Mouse (Mus musculus) stomach, postnatal 0 days (tissue): Measurements from ENCODE around the gene Gm3285. TPM values are rescaled to one million over a fixed set of nuclear protein-coding genes. Genes with fewer than 3 reads are reported as not detected.
A peak's percentile ranks its signal among the peaks of the same experiment; 100 is the strongest.

Experiments
- ATAC-seq: fragments of 200-750 bp; cut with Nextera tagmentation; 2 replicates; pipeline ENCODE4 v1.8.0; 2017; ENCODE audit not compliant: low FRiP score, low TSS enrichment
- DNase-seq: peaks from one replicate; pipeline ENCODE4 v3.0.0-alpha.2; 2016; ENCODE audit warnings: low spot score
- H3K27ac ChIP-seq: fragments of 300-500 bp; sonication (generic); replicated peaks from 2 replicates; pipeline ENCODE4 v1.5.1; 2014; ENCODE audit warnings: mild to moderate bottlenecking, control low read depth
- H3K27me3 ChIP-seq: fragments of 300-500 bp; sonication (generic); 2 replicates; pipeline ENCODE4 v1.6.1; 2014; ENCODE audit warnings: low read length; ENCODE audit not compliant: control insufficient read depth, insufficient read depth
- H3K36me3 ChIP-seq: fragments of 300-500 bp; sonication (generic); 2 replicates; pipeline ENCODE4 v1.6.1; 2014; ENCODE audit warnings: low read length, mixed read lengths; ENCODE audit not compliant: control insufficient read depth, insufficient read depth
- H3K4me1 ChIP-seq: fragments of 300-500 bp; sonication (generic); replicated peaks from 2 replicates; pipeline ENCODE4 v1.6.1; 2014; ENCODE audit warnings: antibody characterized with exemption; ENCODE audit not compliant: control insufficient read depth, insufficient read depth
- H3K4me2 ChIP-seq: fragments of 300-500 bp; sonication (generic); replicated peaks from 2 replicates; pipeline ENCODE4 v1.6.1; 2014; ENCODE audit warnings: low read depth, mild to moderate bottlenecking, control low read depth, moderate library complexity
- H3K4me3 ChIP-seq: fragments of 300-500 bp; sonication (generic); 2 replicates; pipeline ENCODE4 v1.5.1; 2014; ENCODE audit warnings: low read depth, low read length, control low read depth
- H3K9ac ChIP-seq: fragments of 300-500 bp; sonication (generic); 2 replicates; pipeline ENCODE4 v1.6.1; 2014; ENCODE audit warnings: mild to moderate bottlenecking, low read length, control low read depth, mixed read lengths
- H3K9me3 ChIP-seq: fragments of 300-500 bp; sonication (generic); 2 replicates; pipeline ENCODE4 v1.6.1; 2016; ENCODE audit warnings: low read length; ENCODE audit not compliant: control insufficient read depth
- CTCF ChIP-seq: IDR thresholded peaks from 2 replicates; pipeline ENCODE4 v1.5.1; 2016; ENCODE audit warnings: antibody characterized with exemption, low read depth, mild to moderate bottlenecking, moderate library complexity
- EP300 ChIP-seq: optimal IDR thresholded peaks from 2 replicates; pipeline ENCODE3; 2016; ENCODE audit warnings: antibody characterized with exemption
- WGBS: fragments of 180-500 bp; shearing (Covaris S2); extraction: QIAGEN DNeasy Blood & Tissue Kit; methylation state at CpG from one replicate; pipeline ENCODE4 v1.1.7; 2014; 5-methylcytosine and 5-hydroxymethylcytosine counted together
- polyA plus RNA-seq: library from polyadenylated mRNA; unstranded; fragments of >200 nt; fragmentation: Nextera tagmentation; extraction: Ambion mirVana; gene quantifications from 2 replicates; pipeline ENCODE4 v1.2.1, GENCODE M21; 2015

Gm3285 gene
- polyA plus RNA-seq, 1 experiment from 2014 or later = not detected

GRCm38 (mm10) chr10:77864067-77864761 is 2.4 kb downstream of the Gm3285 start:
- TF ChIP-seq CTCF (peak; percentile 52), EP300 (no peak)
- no peaks in the 10 kb centered on the region for H3K4me1 ChIP-seq
- no peak overlapping the region for H3K9ac ChIP-seq
- H3K4me3 ChIP-seq = peak overlapping the region; percentile 27
- 34% methylated on average over 14 of the region's 14 CpGs for WGBS
- no peaks in the 10 kb centered on the region for H3K36me3 ChIP-seq
- peak overlapping the region; percentile 49 for H3K4me2 ChIP-seq
- H3K9me3 ChIP-seq = no peaks in the 10 kb centered on the region
- peak overlapping the region; percentile 40; the same call in 1 of the 2 replicates for H3K27ac ChIP-seq
- H3K27me3 ChIP-seq = no peaks in the 10 kb centered on the region
- DNase-seq (peak; percentile 83), ATAC-seq (peak; percentile 95)

- Histone ChIP-seq H3K4me2 (peak overlapping the region; percentile 49), H3K4me1 (no peaks in the 10 kb centered on the region), H3K27me3 (no peaks in the 10 kb centered on the region), H3K4me3 (peak overlapping the region; percentile 27), H3K9ac (no peak overlapping the region), H3K9me3 (no peaks in the 10 kb centered on the region), H3K36me3 (no peaks in the 10 kb centered on the region), H3K27ac (0 out of 2 replicates have a peak overlapping the region, but pooled peaks have one; percentile 40)
- WGBS = 29% methylated on average over 11 of the region's 11 CpGs
- TF ChIP-seq CTCF (no peak), EP300 (no peak)
- DNase-seq = no peak
- no peak for ATAC-seq
Measured at GRCm38 (mm10) chr10:77864762-77865143, 3.0 kb downstream of the Gm3285 start.

GRCm38 (mm10) chr10:77867546-77867945 is 5.8 kb downstream of the Gm3285 start:
- H3K9ac ChIP-seq = no peak overlapping the region
- no peaks in the 10 kb centered on the region for H3K27me3 ChIP-seq
- no peak overlapping the region for H3K27ac ChIP-seq
- DNase-seq (no peak), ATAC-seq (no peak)
- H3K4me3 ChIP-seq = no peak overlapping the region
- TF ChIP-seq CTCF = no peak
- TF ChIP-seq EP300 = no peak
- 5% methylated on average over 1 of the region's 1 CpGs for WGBS
- no peaks in the 10 kb centered on the region for H3K9me3 ChIP-seq
- no peaks in the 10 kb centered on the region for H3K4me1 ChIP-seq
- no peak overlapping the region for H3K4me2 ChIP-seq
- no peaks in the 10 kb centered on the region for H3K36me3 ChIP-seq

DNA sequence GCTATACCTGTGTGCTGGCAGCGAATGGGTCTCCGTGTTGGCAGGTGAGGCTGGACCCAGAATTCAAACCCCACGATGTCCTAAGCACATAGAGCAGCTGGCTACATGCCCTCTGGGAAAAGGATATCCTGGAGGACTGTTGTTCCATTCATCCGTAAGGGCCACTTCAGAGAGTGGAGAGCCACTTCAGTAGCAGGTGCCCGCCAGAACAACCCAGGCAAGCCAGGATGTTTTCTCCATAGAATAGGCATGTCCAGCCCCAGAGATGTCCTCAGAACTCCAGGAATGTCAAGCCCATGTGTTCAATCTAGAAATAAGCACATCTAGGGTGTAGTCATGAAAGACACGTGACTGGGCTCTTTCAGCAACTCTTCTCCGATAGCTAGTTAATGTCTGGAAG is 7.9 kb downstream of the Gm3285 start:
- Histone ChIP-seq H3K27ac (no peak overlapping the region), H3K9ac (no peak overlapping the region), H3K4me3 (no peak overlapping the region), H3K27me3 (no peaks in the 10 kb centered on the region), H3K4me2 (no peak overlapping the region), H3K9me3 (no peaks in the 10 kb centered on the region), H3K36me3 (no peaks in the 10 kb centered on the region), H3K4me1 (no peaks in the 10 kb centered on the region)
- TF ChIP-seq EP300 = no peak
- no peak for TF ChIP-seq CTCF
- WGBS = 89% methylated on average over 7 of the region's 7 CpGs
- DNase-seq (no peak), ATAC-seq (no peak)

GRCm38 (mm10) chr10:77878985-77879384 is 17.2 kb downstream of the Gm3285 start:
- no peaks in the 10 kb centered on the region for H3K4me1 ChIP-seq
- no peak overlapping the region for H3K9ac ChIP-seq
- WGBS = 62% methylated on average over 6 of the region's 6 CpGs
- H3K9me3 ChIP-seq = no peaks in the 10 kb centered on the region
- H3K27me3 ChIP-seq = no peaks in the 10 kb centered on the region
- TF ChIP-seq EP300 (no peak), CTCF (peak; percentile 68)
- DNase-seq (peak; percentile 33), ATAC-seq (no peak)
- no peak overlapping the region for H3K4me2 ChIP-seq
- no peak overlapping the region for H3K4me3 ChIP-seq
- no peak overlapping the region for H3K27ac ChIP-seq
- no peaks in the 10 kb centered on the region for H3K36me3 ChIP-seq

DNA sequence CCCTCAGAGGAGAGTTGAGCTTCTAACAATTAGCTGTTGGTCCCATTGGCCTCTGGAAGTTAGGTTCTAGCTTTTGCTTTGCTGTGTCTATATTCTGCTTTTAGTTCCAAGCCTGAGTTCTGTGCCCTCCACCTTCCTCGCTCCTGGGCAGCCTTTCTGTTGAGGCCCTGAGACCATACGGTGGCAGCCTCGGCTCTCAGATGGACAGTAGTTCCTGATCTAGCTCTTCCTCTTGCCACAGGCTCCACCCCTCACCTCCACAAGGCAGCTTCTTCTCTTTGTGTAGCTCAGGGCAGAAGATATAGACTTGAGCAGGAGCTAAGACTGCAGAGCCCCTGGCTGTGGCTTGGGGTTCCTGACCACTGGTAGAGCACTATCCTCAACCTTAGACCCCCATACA is 18.5 kb downstream of the Gm3285 start:
- ATAC-seq = no peak
- H3K4me2 ChIP-seq = no peak overlapping the region

More for the DNA sequence above, 18.5 kb downstream of the Gm3285 start:
- Histone ChIP-seq H3K4me1 (no peaks in the 10 kb centered on the region), H3K27me3 (no peaks in the 10 kb centered on the region), H3K9me3 (no peaks in the 10 kb centered on the region), H3K9ac (no peak overlapping the region), H3K36me3 (no peaks in the 10 kb centered on the region), H3K4me3 (no peak overlapping the region), H3K27ac (no peak overlapping the region)
- DNase-seq = no peak
- no peak for TF ChIP-seq CTCF
- WGBS = 60% methylated on average over 3 of the region's 3 CpGs
